Mouse (Mus musculus) urinary bladder, postnatal 4 days (tissue): ENCODE measurements around the gene Taok1.

Experiments used
- DNase-seq, 2 experiments: peaks; one replicate each; pipeline ENCODE4 v3.0.0; 2021 to 2022; ENCODE audit warnings: low spot score in 2 of 2

Gene Taok1

GRCm38 (mm10) chr11:77492311-77492871 is 115.2 kb downstream of the Taok1 start:
- DNase-seq = no peak

DNA sequence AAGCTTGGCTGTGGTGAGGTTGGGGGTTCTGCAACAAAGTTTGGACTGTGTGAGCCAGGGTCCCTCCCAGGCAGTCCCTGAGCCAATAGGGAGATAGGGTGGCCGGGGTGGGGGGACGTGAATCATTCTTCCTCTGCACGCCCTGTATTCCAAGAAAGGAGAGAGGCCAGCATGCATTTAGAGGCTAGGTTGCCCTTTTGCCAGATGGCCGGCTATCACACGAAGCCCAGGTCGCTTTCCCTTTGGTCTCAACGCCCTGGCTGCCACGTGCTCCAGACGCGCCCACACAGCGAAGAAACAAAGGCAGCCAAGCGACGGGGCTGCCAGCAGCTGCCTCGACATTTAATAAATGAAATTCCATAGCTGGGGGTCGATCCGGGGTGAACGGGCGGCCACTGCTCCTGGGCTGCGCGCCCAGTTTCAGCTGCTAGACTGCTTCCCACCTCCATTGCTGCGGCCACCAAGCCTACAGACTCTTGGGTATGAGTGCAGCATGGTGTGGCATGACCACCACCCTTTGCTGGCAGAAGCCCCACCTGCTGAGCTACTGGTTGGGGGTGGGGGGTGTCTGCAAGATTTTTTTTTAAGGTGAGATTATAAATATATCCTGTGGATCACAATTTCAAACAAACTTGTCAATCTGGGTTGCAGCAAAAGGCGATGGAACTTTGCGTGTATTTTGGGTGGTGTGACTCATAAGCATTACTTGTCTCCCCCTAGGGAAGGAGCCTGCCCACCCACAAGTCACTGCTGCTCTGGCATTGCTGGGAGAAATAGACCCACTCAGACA is 115.9 kb downstream of the Taok1 start:
- DNase-seq = peak; percentile 74 to 78

DNA sequence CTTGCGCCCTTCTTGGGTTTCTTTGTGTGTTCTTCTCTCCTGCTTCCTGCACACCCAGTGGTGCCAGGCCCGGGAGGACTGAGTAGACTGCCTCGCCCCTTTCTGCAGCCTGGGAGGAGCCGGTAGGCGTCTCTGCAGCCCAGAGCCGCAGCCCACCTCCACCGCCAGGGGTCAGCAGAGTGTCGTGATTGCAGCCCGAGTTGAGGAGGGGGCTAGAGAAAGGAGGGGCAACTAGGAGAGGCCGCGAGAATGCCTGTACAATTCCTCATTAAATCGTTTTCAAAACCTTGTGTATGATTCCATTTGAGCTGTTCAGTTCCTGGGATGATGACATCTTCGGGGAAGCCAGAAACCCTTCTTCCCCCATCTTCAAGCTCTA is 116.5 kb downstream of the Taok1 start:
- peak; percentile 89 to 95 for DNase-seq

DNA sequence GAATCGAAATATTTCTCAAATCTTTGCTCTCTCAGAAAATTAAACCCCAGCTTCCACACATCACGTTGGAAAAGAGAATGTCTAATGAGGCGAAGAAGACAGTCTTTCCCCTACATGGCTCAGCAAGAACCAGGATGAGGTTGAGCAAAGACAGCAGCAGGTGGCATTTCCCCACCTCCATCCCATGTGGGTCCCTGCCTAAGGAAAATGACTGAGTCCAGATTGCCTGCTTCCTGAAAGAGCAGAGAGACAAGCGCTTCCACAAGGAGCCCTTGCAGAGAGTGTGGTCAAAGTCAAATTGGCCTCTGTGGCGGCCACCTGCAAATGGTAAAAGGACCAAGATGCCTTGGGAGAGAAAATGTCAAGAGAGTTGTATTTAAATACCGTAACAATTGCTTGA is 117.2 kb downstream of the Taok1 start:
- DNase-seq = no peak

DNA sequence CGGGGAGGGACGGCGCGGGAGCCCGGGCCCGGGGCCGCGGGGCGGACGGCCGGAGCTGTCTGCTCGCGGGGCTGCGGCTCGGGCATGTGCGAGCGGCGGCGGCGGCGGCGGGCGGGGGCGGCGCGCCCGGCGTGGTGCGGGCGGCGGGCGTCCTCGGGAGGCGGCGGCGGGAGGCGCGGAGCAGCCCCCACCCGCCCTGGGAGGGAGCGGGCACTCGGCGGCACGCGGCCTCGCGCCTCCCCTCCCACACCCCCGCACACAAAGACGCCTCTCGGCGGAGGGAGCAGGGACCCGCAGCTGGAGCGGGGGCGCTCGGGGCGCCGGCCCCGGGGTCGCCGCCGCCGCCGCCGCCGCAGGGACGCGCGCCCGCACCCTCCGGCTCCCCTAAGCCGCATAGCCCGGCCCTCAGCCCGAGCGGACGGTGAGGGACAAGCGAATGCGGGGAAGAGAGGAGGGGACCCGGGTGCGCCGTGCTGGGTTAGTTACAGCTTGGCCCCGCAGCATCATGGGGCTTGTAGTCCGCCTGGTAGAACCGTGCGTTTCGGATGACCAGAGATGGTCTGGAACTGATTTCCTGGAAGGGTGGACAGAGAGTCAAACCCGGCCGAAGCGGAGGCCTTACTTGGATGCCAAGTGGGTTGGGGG is 117.9 kb downstream of the Taok1 start, which contains the start of gene Ankrd13b:
Ankrd13b (minus strand) TSS at position 88 of the 645 bp plus-strand sequence.
- no peak for DNase-seq

DNA sequence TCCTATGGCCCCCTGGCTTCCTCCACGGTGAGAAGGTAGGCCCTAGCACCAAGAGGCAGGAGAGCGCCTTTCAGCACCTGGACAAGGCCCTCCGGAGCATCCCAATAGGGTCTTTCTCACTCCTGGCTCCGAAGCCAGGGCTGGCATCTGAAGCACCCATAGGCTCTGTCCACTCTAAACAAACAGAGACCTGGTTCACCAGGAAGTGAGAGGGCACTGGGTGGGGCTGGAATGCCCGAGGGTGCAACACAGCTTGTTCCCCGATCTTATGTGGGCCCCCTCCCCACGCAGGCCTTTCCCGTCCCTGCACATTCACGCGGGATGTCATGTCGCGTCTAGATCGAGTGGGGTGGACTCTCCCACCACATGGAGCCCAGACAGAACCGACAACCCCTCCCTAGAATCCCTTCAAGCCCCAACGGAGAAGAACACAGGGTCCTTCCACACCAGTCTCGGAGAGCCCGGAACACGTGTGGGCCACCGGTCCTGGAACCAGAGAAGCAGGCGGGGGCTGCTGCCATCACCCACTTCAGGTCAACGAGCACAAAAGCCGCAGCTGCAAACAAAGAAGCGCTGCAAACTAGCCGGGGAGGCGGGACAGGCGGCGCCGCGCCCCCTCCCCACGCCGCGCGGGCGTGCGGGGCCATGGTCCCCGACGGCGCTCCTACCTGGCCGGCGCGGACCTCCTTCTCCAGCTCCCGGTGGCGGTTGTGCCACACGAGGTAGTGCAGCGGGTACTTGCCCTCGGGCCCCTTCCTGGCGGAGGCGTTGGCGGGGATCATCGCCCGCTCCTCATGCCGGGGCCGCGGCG is 118.6 kb downstream of the Taok1 start:
- no peak for DNase-seq

DNA sequence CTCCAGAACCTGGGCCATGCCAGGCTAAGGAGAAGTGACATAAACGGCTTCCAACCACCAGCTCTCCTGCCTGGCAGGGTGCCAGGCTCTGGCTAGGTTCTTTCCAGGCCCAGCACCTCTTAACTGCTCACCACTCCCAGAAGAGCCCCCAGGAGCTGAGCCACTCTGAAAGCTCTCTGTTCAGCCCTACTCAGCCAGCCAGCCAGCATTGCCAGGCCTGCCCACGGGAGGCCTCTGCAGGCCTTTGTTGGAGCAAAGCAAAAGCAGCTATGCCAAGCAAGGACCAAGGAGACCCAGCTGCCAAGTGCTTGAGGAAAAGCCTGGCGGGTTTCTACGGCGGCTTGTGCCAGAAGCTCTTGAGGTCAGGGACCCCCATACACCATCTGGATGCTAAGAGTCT is 120.8 kb downstream of the Taok1 start:
- DNase-seq = no peak

DNA sequence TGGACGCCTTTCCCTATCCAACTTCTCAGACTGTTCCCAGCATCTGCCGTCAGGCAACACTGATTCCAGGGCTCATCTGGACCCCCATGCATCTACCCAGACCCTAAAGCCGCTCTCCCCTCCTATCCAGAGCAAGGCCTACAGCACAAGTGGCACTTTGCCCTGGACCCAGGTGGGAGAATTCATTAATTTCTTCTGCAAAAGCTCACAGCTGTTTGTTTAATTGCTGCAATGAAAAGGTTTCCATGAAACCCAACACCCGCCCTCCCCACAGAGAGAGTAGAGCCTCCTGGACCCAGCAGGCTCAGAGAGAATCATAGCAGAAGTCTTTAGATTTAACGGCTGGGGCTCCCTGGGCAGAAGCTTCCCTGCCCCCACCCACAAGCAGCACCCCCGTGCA is 122.4 kb downstream of the Taok1 start:
- no peak for DNase-seq

DNA sequence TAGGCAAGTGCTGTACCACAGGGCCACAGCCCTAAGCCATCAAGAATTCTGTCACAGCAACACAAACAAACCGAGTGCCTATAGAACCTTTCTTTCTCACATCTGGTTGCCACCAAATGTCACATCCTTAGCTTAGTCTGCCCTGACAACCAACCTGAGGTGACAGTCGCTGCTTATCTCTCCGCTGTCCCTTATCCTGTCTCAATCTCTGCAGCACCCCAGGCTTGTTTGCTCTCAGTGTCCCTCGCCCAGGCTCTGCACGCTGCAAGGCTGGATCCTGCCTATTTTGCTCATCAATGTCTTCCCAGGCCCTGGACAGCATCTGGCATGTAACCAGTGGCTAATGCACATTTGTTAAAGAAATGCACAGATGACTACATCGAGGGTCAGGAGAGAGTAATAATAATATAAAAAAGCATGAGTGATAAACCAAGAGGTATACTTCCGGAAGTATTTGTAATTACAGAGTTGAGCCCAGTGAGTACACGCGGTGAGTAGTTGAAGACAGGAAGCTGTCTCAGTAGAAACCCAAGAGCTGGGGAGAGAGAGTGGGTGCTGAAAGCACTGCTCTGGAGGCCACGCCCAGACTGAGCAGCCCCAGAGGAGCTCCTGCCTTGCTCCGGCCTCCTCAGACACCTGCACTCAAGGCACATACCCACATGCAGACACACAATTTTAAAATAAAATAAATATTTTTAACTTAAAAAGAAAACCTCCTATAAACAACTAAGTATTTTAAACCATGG is 123.9 kb downstream of the Taok1 start:
- no peak for DNase-seq

DNA sequence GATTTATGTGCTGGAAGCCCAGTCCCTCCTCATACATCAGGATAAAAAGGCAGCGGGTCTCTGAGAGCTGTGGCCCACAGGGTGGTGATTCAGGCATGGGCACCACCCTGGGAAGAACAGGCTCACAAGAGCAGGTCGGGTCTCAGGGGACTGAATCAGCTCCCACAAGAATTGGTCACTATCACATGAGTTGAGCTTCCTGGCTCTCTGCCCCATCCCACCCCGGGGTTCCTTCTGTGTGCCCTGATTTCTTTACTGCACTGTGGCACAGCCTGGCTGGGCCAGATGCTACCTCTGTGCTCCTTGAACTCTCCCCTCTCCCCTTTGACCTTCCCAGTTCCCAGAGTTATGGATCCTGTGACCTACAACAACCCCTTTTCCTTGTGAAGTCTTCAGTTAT is 124.6 kb downstream of the Taok1 start:
- no peak for DNase-seq
